Mouse (Mus musculus) CH12.LX (cell line): ENCODE measurements around the gene Cldn22. TPM values are rescaled to one million over a fixed set of nuclear protein-coding genes. Genes with fewer than 3 reads are reported as not detected.

Experiments
- DNase-seq: peaks from one replicate; pipeline ENCODE4 v3.0.0-alpha.2; 2013; ENCODE audit errors: extremely low read depth
- H3K27ac ChIP-seq: 2 replicates; pipeline ENCODE4 v1.5.1; 2012; ENCODE audit warnings: low read depth, mild to moderate bottlenecking, control low read depth, moderate library complexity; ENCODE audit not compliant: insufficient read depth
- H3K27me3 ChIP-seq: replicated peaks from 2 replicates; pipeline ENCODE3; 2012; ENCODE audit warnings: inconsistent platforms
- H3K36me3 ChIP-seq, 2 experiments: replicated peaks in 1 of 2; 2 replicates each; pipeline versions ENCODE3 to v1.6.1; 2012; ENCODE audit warnings: inconsistent platforms in 1 of 2, low read length in 1 of 2, mild to moderate bottlenecking in 1 of 2, mixed read lengths in 1 of 2, moderate library complexity in 1 of 2; ENCODE audit not compliant: control insufficient read depth in 1 of 2, insufficient read depth in 1 of 2
- H3K4me1 ChIP-seq, 2 experiments: 2 replicates each; pipeline ENCODE4 v1.6.1; 2012; ENCODE audit warnings: inconsistent platforms in 1 of 2, moderate library complexity in 1 of 2; ENCODE audit not compliant: insufficient read depth in 2 of 2, control insufficient read depth in 1 of 2
- H3K4me2 ChIP-seq: 2 replicates; pipeline ENCODE4 v1.6.1; 2012; ENCODE audit warnings: low read depth, mild to moderate bottlenecking, control low read depth; ENCODE audit not compliant: poor library complexity, insufficient read depth, severe bottlenecking
- H3K4me3 ChIP-seq, 3 experiments: fragments of 150-350 bp in 1 of 3; sonication (generic) in 1 of 3; replicated peaks in 1 of 3; 2 replicates each; pipeline versions ENCODE3 to v1.5.1; 2011 to 2012; ENCODE audit warnings: low read depth in 2 of 3, low read length in 2 of 3, mild to moderate bottlenecking in 2 of 3, moderate library complexity in 2 of 3, control low read depth in 1 of 3, improper control_type of control experiment in 1 of 3, inconsistent platforms in 1 of 3, mixed read lengths in 1 of 3; ENCODE audit not compliant: poor library complexity in 1 of 3
- H3K79me2 ChIP-seq: replicated peaks from 2 replicates; pipeline ENCODE4 v1.6.1; 2012; ENCODE audit warnings: mild to moderate bottlenecking, moderate library complexity; ENCODE audit not compliant: control insufficient read depth, poor library complexity, insufficient read depth, severe bottlenecking; ENCODE audit errors: extremely low read depth
- H3K9ac ChIP-seq: 2 replicates; pipeline ENCODE4 v1.6.1; 2012; ENCODE audit warnings: low read depth, mild to moderate bottlenecking, control low read depth, moderate library complexity; ENCODE audit not compliant: insufficient read depth
- H3K9me3 ChIP-seq: replicated peaks from 2 replicates; pipeline ENCODE3; 2012; ENCODE audit warnings: low read length, inconsistent platforms, mixed read lengths
- ETS1 ChIP-seq: conservative IDR thresholded peaks from 2 replicates; pipeline ENCODE4 v1.6.1; 2012; ENCODE audit warnings: low read depth, mild to moderate bottlenecking, inconsistent platforms, low read length, improper control_type of control experiment, moderate library complexity
- GABPA ChIP-seq: IDR thresholded peaks from 2 replicates; pipeline ENCODE4 v1.6.1; 2012; ENCODE audit warnings: low read depth, low read length, improper control_type of control experiment, inconsistent platforms; ENCODE audit not compliant: insufficient replicate concordance
- HCFC1 ChIP-seq: IDR thresholded peaks from 2 replicates; pipeline ENCODE4 v1.6.1; 2012; ENCODE audit warnings: low read depth, mild to moderate bottlenecking, inconsistent platforms, low read length, improper control_type of control experiment
- IRF4 ChIP-seq: IDR thresholded peaks from 2 replicates; pipeline ENCODE4 v1.6.1; 2014; ENCODE audit warnings: low read depth, mild to moderate bottlenecking, inconsistent platforms, low read length, improper control_type of control experiment
- KAT2A ChIP-seq: IDR thresholded peaks from 2 replicates; pipeline ENCODE4 v1.6.1; 2012; ENCODE audit warnings: low read length, improper control_type of control experiment, inconsistent platforms; ENCODE audit not compliant: insufficient replicate concordance
- MXI1 ChIP-seq: IDR thresholded peaks from 2 replicates; pipeline ENCODE4 v1.6.1; 2011; ENCODE audit warnings: mild to moderate bottlenecking, low read depth, low read length, improper control_type of control experiment
- NELFE ChIP-seq: IDR thresholded peaks from 2 replicates; pipeline ENCODE4 v1.6.1; 2011; ENCODE audit warnings: low read depth, low read length, improper control_type of control experiment
- NRF1 ChIP-seq: IDR thresholded peaks from 2 replicates; pipeline ENCODE4 v1.6.1; 2014; ENCODE audit warnings: low read depth, mild to moderate bottlenecking, inconsistent platforms, low read length, improper control_type of control experiment, moderate library complexity
- RCOR1 ChIP-seq: conservative IDR thresholded peaks from 2 replicates; pipeline ENCODE4 v1.6.1; 2012; ENCODE audit warnings: low read depth, mild to moderate bottlenecking, inconsistent platforms, low read length, improper control_type of control experiment
- SIN3A ChIP-seq: IDR thresholded peaks from 2 replicates; pipeline ENCODE4 v1.6.1; 2012; ENCODE audit warnings: low read length, improper control_type of control experiment, inconsistent platforms
- TCF12 ChIP-seq: IDR thresholded peaks from 2 replicates; pipeline ENCODE4 v1.6.1; 2014; ENCODE audit warnings: low read depth, mild to moderate bottlenecking, inconsistent platforms, low read length, improper control_type of control experiment
- UBTF ChIP-seq: IDR thresholded peaks from 2 replicates; pipeline ENCODE4 v1.6.1; 2012; ENCODE audit warnings: low read depth, mild to moderate bottlenecking, inconsistent platforms, low read length, improper control_type of control experiment, moderate library complexity
- ZC3H11A ChIP-seq: IDR thresholded peaks from 2 replicates; pipeline ENCODE4 v1.6.1; 2012; ENCODE audit warnings: low read depth, mild to moderate bottlenecking, inconsistent platforms, low read length, improper control_type of control experiment
- ZKSCAN1 ChIP-seq: IDR thresholded peaks from 2 replicates; pipeline ENCODE4 v1.6.1; 2012; ENCODE audit warnings: low read depth, inconsistent platforms, low read length, improper control_type of control experiment, borderline replicate concordance
- ZMIZ1 ChIP-seq: IDR thresholded peaks from 2 replicates; pipeline ENCODE4 v1.6.1; 2012; ENCODE audit warnings: low read depth, mild to moderate bottlenecking, inconsistent platforms, low read length, improper control_type of control experiment
- ZNF384 ChIP-seq: IDR thresholded peaks from 2 replicates; pipeline ENCODE4 v1.6.1; 2012; ENCODE audit warnings: low read depth, low read length, improper control_type of control experiment, inconsistent platforms
- dilution Hi-C: fragments of 300-500 bp; cut with MboI; formaldehyde crosslinking; loops from 2 replicates; pipeline ENCODE4 v1.14.3; 2020; ENCODE audit warnings: low sequenced_read_pairs; ENCODE audit not compliant: extremely low pct_unique_long_range_greater_than_20kb, extremely low pct_ligation_motif_present
- in situ Hi-C: fragments of 300-500 bp; cut with MboI; formaldehyde crosslinking; loops from 3 replicates; pipeline ENCODE4 v1.14.3; 2019; ENCODE audit warnings: low sequenced_read_pairs, low pct_ligation_motif_present, low pct_unique_long_range_greater_than_20kb, mixed read lengths
- polyA plus RNA-seq: library from polyadenylated mRNA; unstranded; fragments of >175 nt; gene quantifications from 2 replicates; pipeline ENCODE4 v1.2.1, GENCODE M21; 2012; ENCODE audit warnings: low read depth; ENCODE audit not compliant: insufficient read length
- total RNA-seq, 2 experiments: library from RNA; depleted of rRNA; stranded (reverse); fragments of 300-350 nt in 1 of 2; fragments of >200 nt in 1 of 2; gene quantifications; 2 replicates each; pipeline ENCODE4 v1.2.3; 2012 to 2014

The Cldn22 gene
- total and polyA plus RNA-seq, 3 experiments, result not detected

DNA sequence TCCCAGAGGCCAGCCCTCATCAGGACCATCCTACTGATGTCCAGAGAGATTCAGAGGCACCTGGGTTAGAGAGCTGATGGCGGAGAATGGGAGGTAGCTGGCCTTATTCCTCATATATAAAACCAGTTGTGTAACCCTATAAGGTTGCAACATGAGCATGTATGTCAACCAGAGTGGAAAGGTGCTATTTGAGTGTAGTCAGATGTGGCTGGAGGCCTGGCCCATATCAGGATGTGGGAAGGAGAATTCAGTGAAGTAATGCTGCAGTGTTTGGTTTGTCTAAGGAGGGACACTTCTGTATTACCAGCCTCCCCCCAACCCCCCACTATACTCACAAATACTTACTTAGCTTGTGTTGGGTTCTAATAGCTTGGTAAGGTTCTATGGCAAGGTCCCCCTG, 20.0 kb upstream of the Cldn22 start:
- no peak overlapping the region for H3K4me3 ChIP-seq
- DNase-seq, result no peak
- H3K27me3 ChIP-seq, result no peaks in the 10 kb centered on the region
- H3K9ac ChIP-seq, result no peak overlapping the region
- no peaks in the 10 kb centered on the region for H3K36me3 ChIP-seq
- TF ChIP-seq IRF4 (no peak), HCFC1 (no peak), TCF12 (no peak), ZC3H11A (no peak), ETS1 (no peak), UBTF (no peak), RCOR1 (no peak), ZNF384 (no peak), KAT2A (no peak), ZKSCAN1 (no peak), NRF1 (no peak)
- H3K27ac ChIP-seq, result no peak overlapping the region
- dilution Hi-C loops, result no loop called here
- H3K4me1 ChIP-seq, result no peaks in the 10 kb centered on the region
- in situ Hi-C loops, result no loop called here
- H3K4me2 ChIP-seq, result no peak overlapping the region
- no peaks in the 10 kb centered on the region for H3K79me2 ChIP-seq
- no peaks in the 10 kb centered on the region for H3K9me3 ChIP-seq

- Histone ChIP-seq H3K79me2 (no peaks in the 10 kb centered on the region), H3K27me3 (no peaks in the 10 kb centered on the region), H3K27ac (no peak overlapping the region), H3K4me1 (no peaks in the 10 kb centered on the region), H3K9me3 (no peaks in the 10 kb centered on the region), H3K9ac (no peak overlapping the region), H3K4me2 (no peak overlapping the region), H3K4me3 (no peak overlapping the region), H3K36me3 (no peaks in the 10 kb centered on the region)
- in situ Hi-C loops (no loop called here), dilution Hi-C loops (no loop called here)
- DNase-seq, result no peak
- TF ChIP-seq GABPA (no peak), NELFE (no peak), SIN3A (no peak), ZC3H11A (no peak), ZMIZ1 (no peak), MXI1 (no peak)
- TF ChIP-seq, all 38 proteins: peak for 0
Observed at GRCm38 (mm10) chr8:47809970-47810665, 14.2 kb upstream of the Cldn22 start.
